Mouse (Mus musculus): ENCODE results near the gene Tmem151a. TPM values are rescaled to one million over a fixed set of nuclear protein-coding genes. Genes with fewer than 3 reads are reported as not detected.
"Not testable (repeated sequence)": the region's sequence is repeated elsewhere in the genome, so short reads cannot be mapped to it uniquely, and the experiment has no call there.

Gene Tmem151a
- total RNA-seq, 2 experiments from 2014 or later, result 0.62 to 5.1 TPM

DNA sequence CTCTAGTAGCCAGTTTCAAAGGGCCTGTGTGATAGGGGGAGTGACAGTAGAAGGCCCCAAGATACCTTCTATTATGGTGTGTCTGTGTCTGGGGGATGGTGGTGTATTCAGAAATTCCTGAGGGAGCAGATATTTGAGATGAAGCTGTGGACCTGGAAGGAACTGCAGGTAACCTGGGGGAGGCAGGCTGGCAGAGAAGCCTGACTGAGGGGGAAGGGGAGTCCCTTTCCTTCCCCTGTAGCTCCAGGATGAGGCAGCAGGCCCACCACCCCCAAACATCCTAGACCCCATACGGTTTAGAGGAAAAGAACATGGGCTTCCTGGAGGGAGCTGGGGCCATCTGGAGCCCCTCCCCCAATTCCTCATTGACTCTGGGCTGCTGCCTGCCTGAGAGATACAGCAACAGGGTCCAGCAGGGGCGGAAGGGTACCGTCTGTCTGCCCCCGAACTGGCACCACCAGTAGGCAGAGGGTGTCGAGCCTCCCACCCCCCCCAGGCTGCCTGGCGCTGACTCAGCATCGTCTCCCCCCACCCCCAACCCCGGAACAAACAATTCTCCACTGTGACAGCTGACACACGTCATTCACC lies 10.7 kb upstream of the Tmem151a start:
- ATAC-seq (replicated peaks; ENCODE audit: poor library complexity, severe bottlenecking), result no peak

- no peak for ATAC-seq (replicated peaks; ENCODE audit: poor library complexity, severe bottlenecking)
Measured at GRCm38 (mm10) chr19:5094746-5095417, 9.6 kb upstream of the Tmem151a start.

DNA sequence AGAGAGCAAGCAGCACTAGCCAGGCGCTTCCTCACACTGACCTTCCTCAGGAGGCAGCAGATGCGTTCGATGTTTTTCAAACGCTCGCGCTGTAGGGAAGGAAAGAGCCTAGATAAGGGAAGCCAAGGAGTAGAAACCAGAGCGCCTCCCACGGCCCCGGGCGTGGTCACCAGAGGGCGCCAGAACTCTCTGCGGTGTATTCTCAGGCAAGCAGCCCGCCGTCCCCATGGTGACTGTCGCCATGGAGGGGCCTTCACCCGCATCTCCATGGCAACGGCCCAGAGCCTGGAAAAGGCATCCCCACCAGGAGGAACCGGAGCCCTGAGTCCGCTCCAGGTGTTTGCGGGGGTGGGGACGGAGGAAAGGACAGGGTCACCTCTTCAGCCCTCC lies 8.9 kb upstream of the Tmem151a start:
- ATAC-seq (replicated peaks; ENCODE audit: poor library complexity, severe bottlenecking), result peak; percentile 91

- no peak for ATAC-seq (replicated peaks; ENCODE audit: poor library complexity, severe bottlenecking)
Measured at GRCm38 (mm10) chr19:5093481-5094242, 8.3 kb upstream of the Tmem151a start.

DNA sequence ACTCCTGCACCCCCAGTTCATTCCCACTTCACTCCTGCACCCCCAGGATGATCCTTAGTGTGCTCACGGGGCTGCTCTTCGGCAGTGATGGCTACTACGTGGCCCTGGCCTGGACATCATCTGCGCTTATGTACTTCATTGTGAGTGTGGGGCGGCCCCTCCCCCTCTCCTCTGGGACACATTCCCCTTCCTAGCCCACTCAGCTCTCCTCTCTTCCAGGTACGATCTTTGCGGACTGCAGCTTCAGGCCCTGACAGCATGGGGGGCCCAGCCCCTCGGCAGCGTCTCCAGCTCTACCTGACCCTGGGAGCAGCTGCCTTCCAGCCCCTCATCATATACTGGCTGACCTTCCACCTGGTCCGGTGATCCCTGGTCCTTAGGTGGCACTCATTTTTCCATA lies 6.8 kb upstream of the Tmem151a start:
- ATAC-seq (replicated peaks; ENCODE audit: poor library complexity, severe bottlenecking), result no peak

DNA sequence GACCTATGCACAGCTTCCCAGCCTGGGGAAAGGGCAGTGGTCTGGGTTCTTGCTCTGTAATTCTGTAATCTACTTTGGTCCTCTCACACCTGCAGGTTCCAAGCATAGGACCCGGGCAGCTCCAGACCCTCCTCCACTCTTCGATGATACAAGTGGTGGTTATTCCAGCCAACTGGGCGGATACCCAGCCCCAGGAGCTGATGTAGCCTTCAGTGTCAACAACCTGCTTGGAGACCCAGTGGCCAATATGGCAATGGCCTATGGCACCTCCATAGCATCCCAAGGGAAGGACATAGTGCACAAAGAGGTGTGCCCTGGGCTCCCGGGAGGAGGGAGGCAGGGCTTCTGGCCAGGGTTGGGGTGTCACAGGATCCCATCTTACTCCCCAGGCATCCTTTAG lies 4.0 kb upstream of the Tmem151a start:
- no peak for ATAC-seq (replicated peaks; ENCODE audit: poor library complexity, severe bottlenecking)

DNA sequence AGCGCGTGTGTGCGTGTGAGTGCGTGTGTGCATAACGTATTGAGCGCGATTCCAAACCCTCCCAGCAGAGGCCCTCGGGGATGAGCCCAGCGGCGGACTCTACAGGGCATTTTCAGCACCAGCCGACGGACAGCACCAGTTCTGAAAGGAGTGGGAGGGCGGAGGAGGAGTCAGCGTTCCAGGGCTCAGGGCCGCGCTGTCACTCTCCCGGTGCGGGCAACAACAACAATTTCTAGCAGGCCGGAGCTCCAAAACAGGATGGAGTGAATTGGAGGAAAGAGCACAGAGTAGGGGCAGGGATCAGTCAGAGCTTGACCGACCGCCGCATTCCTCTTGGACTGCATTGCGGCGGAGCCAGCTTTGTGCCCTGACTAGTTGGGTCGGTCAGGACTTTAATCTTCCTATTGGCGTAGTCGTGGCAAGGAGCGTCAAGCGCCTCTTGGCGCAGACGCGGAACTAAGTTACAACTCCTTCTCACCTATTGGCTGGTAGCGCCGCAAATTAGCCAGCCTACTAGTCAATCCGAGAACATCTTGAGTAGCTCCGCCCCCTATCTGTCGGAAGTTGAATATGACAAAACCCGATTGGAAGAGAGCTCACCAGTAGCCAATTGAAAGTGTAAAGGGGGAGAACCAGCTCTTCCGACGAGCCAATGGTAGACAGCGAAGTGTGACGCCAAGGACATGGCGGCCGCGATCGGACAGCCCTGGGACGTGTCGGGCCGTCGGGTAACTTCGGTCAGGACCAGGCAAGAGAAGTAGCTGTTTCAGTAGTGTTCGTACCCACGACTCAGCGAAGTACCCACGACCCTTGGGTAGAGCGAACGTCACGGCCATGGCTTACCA lies 2.8 kb upstream of the Tmem151a start, which contains the start of gene Yif1a:
Gene Yif1a, plus strand, starts transcription at position 655 of the 845 bp plus-strand sequence.
- peak; percentile 86 for ATAC-seq (replicated peaks; ENCODE audit: poor library complexity, severe bottlenecking)

- ATAC-seq (replicated peaks; ENCODE audit: poor library complexity, severe bottlenecking), result not testable (repeated sequence)
Measured at GRCm38 (mm10) chr19:5086533-5086932, 1.2 kb upstream of the Tmem151a start.

DNA sequence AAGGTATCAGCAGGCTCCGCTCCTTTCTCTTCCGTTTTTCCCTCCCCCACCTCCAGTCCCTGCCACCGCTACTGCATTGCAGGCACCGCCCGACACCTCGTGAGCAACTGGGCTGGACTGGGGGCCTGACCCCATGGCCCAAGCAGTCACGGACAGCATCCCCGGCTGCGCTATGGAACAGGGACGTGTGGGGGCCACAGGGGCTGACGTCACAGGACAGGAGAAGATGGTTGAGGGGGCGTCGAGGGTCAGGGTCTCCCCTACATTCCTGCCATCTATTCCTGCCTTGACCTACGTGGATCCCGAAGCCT lies 542 bp downstream of the Tmem151a start:
- ATAC-seq (replicated peaks; ENCODE audit: poor library complexity, severe bottlenecking), result no peak

GRCm38 (mm10) chr19:5083961-5084833 lies 1.1 kb downstream of the Tmem151a start:
- ATAC-seq (replicated peaks; ENCODE audit: poor library complexity, severe bottlenecking), result no peak

GRCm38 (mm10) chr19:5082596-5082995 lies 2.7 kb downstream of the Tmem151a start:
- ATAC-seq (replicated peaks; ENCODE audit: poor library complexity, severe bottlenecking), result no peak

- no peak for ATAC-seq (replicated peaks; ENCODE audit: poor library complexity, severe bottlenecking)
Measured at GRCm38 (mm10) chr19:5082005-5082404, 3.3 kb downstream of the Tmem151a start.

- no peak for ATAC-seq (replicated peaks; ENCODE audit: poor library complexity, severe bottlenecking)
Measured at GRCm38 (mm10) chr19:5079279-5079678, 6.1 kb downstream of the Tmem151a start.

GRCm38 (mm10) chr19:5073518-5073917 lies 11.8 kb downstream of the Tmem151a start:
- no peak for ATAC-seq (replicated peaks; ENCODE audit: poor library complexity, severe bottlenecking)

DNA sequence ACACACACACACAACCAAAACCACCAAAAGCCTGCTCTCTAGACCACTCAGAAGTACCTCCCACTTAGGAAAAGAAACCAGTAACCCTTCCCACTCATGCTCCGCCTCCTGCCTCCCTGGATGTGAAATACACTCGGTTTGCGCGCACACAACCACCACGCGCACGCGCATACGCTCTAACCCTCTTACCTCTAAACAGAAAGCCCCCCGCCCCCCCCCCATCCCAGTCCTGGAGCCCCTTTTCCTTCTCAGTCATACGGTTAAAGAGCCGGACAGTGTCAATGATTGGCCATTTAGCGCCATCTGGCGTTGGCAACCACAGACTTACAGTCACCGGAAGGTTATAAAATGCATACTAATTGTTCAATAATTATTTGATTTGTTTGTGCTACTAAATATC lies 12.3 kb downstream of the Tmem151a start:
- ATAC-seq (replicated peaks; ENCODE audit: poor library complexity, severe bottlenecking), result no peak; the same call in 1 of the 2 replicates

DNA sequence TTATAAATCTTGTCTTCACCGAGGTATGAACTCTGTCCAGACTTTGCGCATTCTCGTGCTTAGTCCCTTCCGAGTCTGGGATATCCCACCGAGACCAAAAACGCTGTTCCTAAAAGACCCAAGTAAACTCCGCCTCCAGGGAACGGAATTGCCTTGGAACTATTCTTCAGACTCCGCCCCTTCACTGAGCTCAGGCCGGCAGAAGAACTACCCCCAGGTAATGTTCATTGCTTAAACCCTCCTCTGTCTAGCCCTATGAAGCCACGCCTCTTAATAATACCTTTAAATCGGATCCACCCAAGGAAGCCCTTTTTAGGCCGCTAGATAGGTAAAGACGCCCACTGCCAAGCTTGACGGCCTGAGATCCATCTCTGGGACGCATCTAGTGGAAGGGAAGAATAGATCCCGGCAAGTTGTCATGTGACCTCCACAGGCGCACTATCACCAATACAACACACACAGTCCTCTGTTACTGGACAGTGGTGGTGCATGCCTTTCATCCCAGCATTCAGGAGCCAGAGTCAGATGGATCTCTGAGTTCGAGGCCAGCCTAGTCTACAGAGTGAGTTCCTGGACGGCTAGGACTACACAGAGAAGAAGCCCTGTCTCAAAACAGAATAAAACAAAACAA lies 12.8 kb downstream of the Tmem151a start:
- no peak for ATAC-seq (replicated peaks; ENCODE audit: poor library complexity, severe bottlenecking)

DNA sequence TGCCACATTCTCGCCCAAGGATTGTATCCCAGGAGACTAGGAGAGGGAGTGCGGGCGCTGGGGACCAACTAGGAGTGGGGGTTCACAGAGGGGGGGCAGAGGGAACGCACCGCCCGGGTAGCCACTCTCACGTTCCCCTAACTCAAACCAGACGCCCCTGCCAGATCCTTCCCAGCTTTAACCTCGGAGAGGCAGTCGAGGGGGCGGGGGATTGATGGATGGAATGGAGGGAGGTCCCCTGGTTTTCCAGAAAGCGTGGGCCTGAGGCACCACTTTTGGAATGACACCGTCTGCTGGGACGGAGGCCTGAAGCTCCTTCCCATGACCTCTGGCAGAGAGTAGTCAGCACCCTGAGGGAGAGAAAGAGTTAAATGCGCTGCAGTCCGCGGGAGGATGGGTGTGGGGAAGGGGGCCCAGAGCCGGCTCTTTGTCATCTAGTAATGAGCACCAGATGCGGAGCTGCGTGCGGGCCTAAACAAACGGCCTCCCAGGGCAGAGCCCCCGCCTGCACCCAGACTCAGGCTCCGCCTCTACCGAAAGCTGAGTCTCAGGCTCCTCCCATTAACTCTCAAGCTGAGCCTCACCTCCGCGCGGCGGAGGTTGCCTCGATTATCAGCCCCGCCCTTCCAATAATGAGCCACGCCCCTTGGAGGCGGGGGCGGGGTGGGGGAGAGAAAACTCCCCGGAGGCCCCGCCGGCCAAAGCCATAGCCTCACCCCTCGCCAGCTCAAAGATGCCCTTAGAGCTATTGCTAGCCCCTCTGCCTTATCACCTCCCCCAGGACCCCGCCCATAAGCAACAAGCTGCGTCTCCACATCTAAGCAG lies 13.6 kb downstream of the Tmem151a start:
- ATAC-seq (replicated peaks; ENCODE audit: poor library complexity, severe bottlenecking), result peak; percentile 72

GRCm38 (mm10) chr19:5071077-5071476 lies 14.3 kb downstream of the Tmem151a start:
- ATAC-seq (replicated peaks; ENCODE audit: poor library complexity, severe bottlenecking), result no peak
